Comparison of ENCODE assay signal across 9 mouse cellular contexts in the genomic region with DNA sequence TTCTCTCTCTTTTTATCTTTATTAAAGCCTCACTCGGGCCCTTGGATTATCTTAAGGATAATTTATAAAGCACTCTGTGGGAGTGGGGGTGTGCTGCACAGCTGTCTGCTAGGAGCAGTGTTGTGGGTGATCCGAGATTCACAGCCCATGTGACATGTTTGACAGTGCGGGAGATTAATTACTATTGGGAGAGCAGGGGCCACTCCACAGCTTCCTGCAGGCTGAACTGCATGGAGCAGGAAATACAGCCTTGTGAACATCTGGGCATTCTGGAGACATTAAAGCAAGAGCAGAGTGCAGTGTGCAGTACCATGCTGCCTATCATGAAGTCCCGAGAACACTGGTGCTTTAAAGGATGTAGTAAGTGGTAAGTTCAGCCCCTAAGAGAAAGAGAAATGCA.
DNase-seq lines count a peak whose midpoint lies in the region; ATAC-seq and TF ChIP-seq lines count a peak whose summit lies in the region.
"Had no signal": no experiment of that assay in that cellular context is flagged by ENCODE, and none has a peak within 500 bp of the region (broad histone marks: within the 10 kb centered on the region; RNA-seq: fewer than 3 reads in every experiment).

No protein-coding gene starts in this region.

- peak overlapping the region; percentile 4 to 16; a peak in 1 of 4 replicates for H3K4me3 ChIP-seq in heart, embryonic 14.5 days (ENCODE audit: control insufficient read depth in 1 of 2, insufficient read depth in 1 of 2, low read depth in 1 of 2, low read length in 2 of 2)
- no peak overlapping the region for H3K4me3 ChIP-seq in intestine, postnatal 0 days (ENCODE audit: low read depth, low read length)
- H3K4me3 ChIP-seq: midbrain, embryonic 12.5 days had no signal

- WGBS in heart, embryonic 14.5 days = 7% methylated on average over 4 of the region's 4 CpGs
- WGBS in intestine, postnatal 0 days = 10% methylated on average over 4 of the region's 4 CpGs

- no peak for DNase-seq in heart, adult 8-10 months (ENCODE audit: low spot score)
- peak; percentile 13 to 46 for DNase-seq in urinary bladder, postnatal 4 days (ENCODE audit: low spot score in 2 of 2)
- no peak for DNase-seq in urinary bladder, postnatal 25 days (ENCODE audit: low spot score)
- DNase-seq in layer of hippocampus, adult 8-10 months (ENCODE audit: low spot score in 2 of 2) = no peak
- DNase-seq in gastrocnemius, adult 8-10 months (ENCODE audit: low spot score in 2 of 2) = no peak
- DNase-seq in adrenal gland, postnatal 10 days = no peak

- no peaks in the 10 kb centered on the region for H3K9me3 ChIP-seq in heart, embryonic 14.5 days (ENCODE audit: control insufficient read depth, low read length)
- no peaks in the 10 kb centered on the region for H3K9me3 ChIP-seq in intestine, postnatal 0 days (ENCODE audit: control insufficient read depth)

- no peak for ATAC-seq in heart, embryonic 14.5 days (ENCODE audit: insufficient number of reproducible peaks, insufficient read depth, low FRiP score, low read depth)
- 0 out of 2 replicates have a peak, but pooled peaks have one; percentile 25 for ATAC-seq in intestine, postnatal 0 days

- peak overlapping the region; percentile 52 for H3K4me2 ChIP-seq in heart, embryonic 14.5 days (ENCODE audit: low read length)
- peak overlapping the region; percentile 44 for H3K4me2 ChIP-seq in intestine, postnatal 0 days (replicated peaks; ENCODE audit: low read depth)
- H3K4me2 ChIP-seq: midbrain, embryonic 12.5 days had no signal

- no peaks in the 10 kb centered on the region for H3K36me3 ChIP-seq in heart, embryonic 14.5 days (ENCODE audit: control insufficient read depth, insufficient read depth, low read length)
- no peaks in the 10 kb centered on the region; the same call in 1 of the 2 replicates for H3K36me3 ChIP-seq in intestine, postnatal 0 days (ENCODE audit: control insufficient read depth, insufficient read depth)
- H3K36me3 ChIP-seq: midbrain, embryonic 12.5 days had no signal

- H3K27ac ChIP-seq in heart, embryonic 14.5 days (replicated peaks in 1 of 2; ENCODE audit: control insufficient read depth in 1 of 2, insufficient read depth in 1 of 2, low read depth in 2 of 2, low read length in 2 of 2) = peak overlapping the region; percentile 87 to 89
- no peak overlapping the region for H3K27ac ChIP-seq in intestine, postnatal 0 days (ENCODE audit: low read depth, low read length)
- H3K27ac ChIP-seq: midbrain, embryonic 12.5 days had no signal

- H3K27me3 ChIP-seq in heart, embryonic 14.5 days (ENCODE audit: control insufficient read depth, insufficient read depth, low read length) = no peaks in the 10 kb centered on the region
- no peaks in the 10 kb centered on the region for H3K27me3 ChIP-seq in intestine, postnatal 0 days (replicated peaks; ENCODE audit: control insufficient read depth, insufficient read depth, low read length)
- H3K27me3 ChIP-seq: midbrain, embryonic 12.5 days had no signal

- no peak for TF ChIP-seq CTCF in intestine, postnatal 0 days (IDR thresholded peaks at IDR 0.05; ENCODE audit: low read depth)

- peak overlapping the region; percentile 22 for H3K9ac ChIP-seq in heart, embryonic 14.5 days (ENCODE audit: low read length)
- no peak overlapping the region for H3K9ac ChIP-seq in intestine, postnatal 0 days (ENCODE audit: low read depth, low read length)
- H3K9ac ChIP-seq: midbrain, embryonic 12.5 days had no signal

- peaks cover 32 to 52% of the 10 kb centered on the region in 2 experiments for H3K4me1 ChIP-seq in heart, embryonic 14.5 days (ENCODE audit: control insufficient read depth in 2 of 2, insufficient read depth in 2 of 2, low read length in 2 of 2)
- 0 out of 2 replicates have a peak, but pooled peaks cover 3% of the 10 kb centered on the region for H3K4me1 ChIP-seq in intestine, postnatal 0 days (replicated peaks; ENCODE audit: control insufficient read depth, insufficient read depth, low read length)

Comparison
In these comparisons a context has a peak if more than half of its experiments do, and no peak if none do; other contexts are left out.
1. DNase-seq: peak in urinary bladder, postnatal 4 days (2 of 2); none in heart, adult 8-10 months (single experiment), urinary bladder, postnatal 25 days (single experiment), layer of hippocampus, adult 8-10 months (0 of 2), gastrocnemius, adult 8-10 months (0 of 2) and adrenal gland, postnatal 10 days (single experiment).